Mouse (Mus musculus) embryonic facial prominence, embryonic 11.5 days (tissue): ENCODE results near the gene Edem3. TPM values are rescaled to one million over a fixed set of nuclear protein-coding genes. Genes with fewer than 3 reads are reported as not detected.

Experiments
- ATAC-seq: fragments of 200-750 bp; cut with Nextera tagmentation; replicated peaks from 2 replicates; pipeline ENCODE4 v1.8.0; 2017; ENCODE audit warnings: low read depth; ENCODE audit not compliant: insufficient number of reproducible peaks, low FRiP score, low TSS enrichment
- DNase-seq: peaks from one replicate; pipeline ENCODE4 v3.0.0-alpha.2; 2015; ENCODE audit warnings: low spot score
- H3K27ac ChIP-seq: fragments of 300-500 bp; sonication (generic); replicated peaks from 2 replicates; pipeline ENCODE4 v1.5.1; 2014; ENCODE audit warnings: mild to moderate bottlenecking, low read depth, low read length, control low read depth
- H3K27me3 ChIP-seq: fragments of 300-500 bp; sonication (generic); 2 replicates; pipeline ENCODE4 v1.6.1; 2014; ENCODE audit warnings: mild to moderate bottlenecking, low read length, moderate library complexity, mixed read lengths; ENCODE audit not compliant: control insufficient read depth, insufficient read depth
- H3K36me3 ChIP-seq: fragments of 300-500 bp; sonication (generic); replicated peaks from 2 replicates; pipeline ENCODE4 v1.6.1; 2014; ENCODE audit warnings: low read depth, mild to moderate bottlenecking, low read length, moderate library complexity, mixed read lengths; ENCODE audit not compliant: control insufficient read depth, insufficient read depth
- H3K4me1 ChIP-seq: fragments of 300-500 bp; sonication (generic); 2 replicates; pipeline ENCODE4 v1.6.1; 2014; ENCODE audit warnings: low read length, mixed read lengths; ENCODE audit not compliant: control insufficient read depth, insufficient read depth
- H3K4me2 ChIP-seq: fragments of 300-500 bp; sonication (generic); 2 replicates; pipeline ENCODE4 v1.6.1; 2014; ENCODE audit warnings: low read depth, mild to moderate bottlenecking, control low read depth, low read length, moderate library complexity
- H3K4me3 ChIP-seq: fragments of 300-500 bp; sonication (generic); 2 replicates; pipeline ENCODE4 v1.5.1; 2014; ENCODE audit warnings: low read depth, low read length, control low read depth
- H3K9ac ChIP-seq: fragments of 300-500 bp; sonication (generic); replicated peaks from 2 replicates; pipeline ENCODE4 v1.6.1; 2014; ENCODE audit warnings: mild to moderate bottlenecking, control low read depth, low read length
- H3K9me3 ChIP-seq: fragments of 300-500 bp; sonication (generic); replicated peaks from 2 replicates; pipeline ENCODE4 v1.6.1; 2016; ENCODE audit warnings: mild to moderate bottlenecking, low read length, inconsistent platforms, mixed read lengths; ENCODE audit not compliant: control insufficient read depth
- WGBS: fragments of 180-500 bp; shearing (Covaris S2); extraction: QIAGEN DNeasy Blood & Tissue Kit; methylation state at CpG from one replicate; pipeline ENCODE4 v1.1.7; 2014; 5-methylcytosine and 5-hydroxymethylcytosine counted together
- polyA plus RNA-seq: library from polyadenylated mRNA; unstranded; fragments of >200 nt; fragmentation: Nextera tagmentation; extraction: Ambion mirVana; gene quantifications from 2 replicates; pipeline ENCODE4 v1.2.1, GENCODE M21; 2014

Gene Edem3
- polyA plus RNA-seq, 1 experiment from 2014 or later: 25.9 TPM

DNA sequence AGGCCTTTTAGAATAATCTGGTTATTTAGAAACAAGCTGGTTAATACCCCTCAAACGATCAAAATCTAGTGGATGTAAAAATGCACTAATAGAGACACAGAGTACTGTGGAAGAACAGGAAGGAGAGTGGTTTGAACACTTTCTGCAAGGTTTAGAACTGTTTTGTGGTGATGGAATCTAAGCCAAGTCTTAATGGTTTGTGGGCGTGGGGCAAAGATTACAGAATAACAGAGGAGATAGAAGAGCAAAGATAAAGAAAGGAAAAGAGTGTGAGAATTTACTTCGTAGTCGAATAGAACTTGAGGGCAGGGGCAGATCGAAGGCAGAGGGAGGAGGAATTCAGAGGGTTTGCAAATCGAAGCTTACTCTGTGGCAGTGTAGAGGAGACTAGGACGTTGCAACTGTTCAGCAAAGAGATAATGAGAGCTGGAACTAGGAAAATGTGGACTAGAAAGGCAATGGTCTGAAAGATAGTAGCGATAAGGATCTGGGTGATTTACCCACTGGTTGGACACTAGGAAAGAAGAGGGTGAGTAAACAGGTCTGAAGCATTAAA, 1.7 kb upstream of the Edem3 start:
- ATAC-seq (no peak), DNase-seq (no peak)
- Histone ChIP-seq H3K4me1 (no peaks in the 10 kb centered on the region), H3K9ac (no peak overlapping the region), H3K4me3 (no peak overlapping the region), H3K36me3 (no peaks in the 10 kb centered on the region), H3K9me3 (no peaks in the 10 kb centered on the region), H3K27ac (no peak overlapping the region), H3K4me2 (no peak overlapping the region), H3K27me3 (no peaks in the 10 kb centered on the region)
- WGBS: 83% methylated on average over 8 of the region's 8 CpGs

DNA sequence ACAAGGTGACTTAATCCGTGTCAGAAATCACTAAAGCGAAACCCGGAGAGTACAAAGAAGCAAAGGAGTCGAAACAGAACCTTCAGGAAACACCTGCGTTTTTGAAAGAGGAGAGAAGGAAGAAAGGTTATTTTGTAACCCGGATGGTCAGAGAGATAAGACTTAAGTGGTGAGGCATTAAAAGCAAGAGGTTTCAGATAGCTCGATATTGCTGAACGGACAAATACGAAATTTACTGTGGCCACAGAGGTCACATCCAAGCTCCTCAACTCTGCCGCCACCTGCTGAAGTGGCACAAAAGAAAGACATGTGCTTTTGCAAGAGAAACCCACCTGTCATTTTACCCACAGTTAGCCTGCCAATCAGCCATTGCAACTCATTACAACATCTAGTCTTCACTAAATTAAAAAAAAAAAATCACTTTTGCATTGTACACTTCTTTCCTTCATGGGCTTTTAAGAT, 1.1 kb upstream of the Edem3 start:
- DNase-seq (no peak), ATAC-seq (no peak)
- WGBS: 71% methylated on average over 10 of the region's 10 CpGs
- Histone ChIP-seq H3K27ac (no peak overlapping the region), H3K36me3 (no peaks in the 10 kb centered on the region), H3K4me3 (no peak overlapping the region), H3K4me1 (no peaks in the 10 kb centered on the region), H3K27me3 (no peaks in the 10 kb centered on the region), H3K9me3 (no peaks in the 10 kb centered on the region), H3K9ac (no peak overlapping the region), H3K4me2 (no peak overlapping the region; the same call in 1 of the 2 replicates)

DNA sequence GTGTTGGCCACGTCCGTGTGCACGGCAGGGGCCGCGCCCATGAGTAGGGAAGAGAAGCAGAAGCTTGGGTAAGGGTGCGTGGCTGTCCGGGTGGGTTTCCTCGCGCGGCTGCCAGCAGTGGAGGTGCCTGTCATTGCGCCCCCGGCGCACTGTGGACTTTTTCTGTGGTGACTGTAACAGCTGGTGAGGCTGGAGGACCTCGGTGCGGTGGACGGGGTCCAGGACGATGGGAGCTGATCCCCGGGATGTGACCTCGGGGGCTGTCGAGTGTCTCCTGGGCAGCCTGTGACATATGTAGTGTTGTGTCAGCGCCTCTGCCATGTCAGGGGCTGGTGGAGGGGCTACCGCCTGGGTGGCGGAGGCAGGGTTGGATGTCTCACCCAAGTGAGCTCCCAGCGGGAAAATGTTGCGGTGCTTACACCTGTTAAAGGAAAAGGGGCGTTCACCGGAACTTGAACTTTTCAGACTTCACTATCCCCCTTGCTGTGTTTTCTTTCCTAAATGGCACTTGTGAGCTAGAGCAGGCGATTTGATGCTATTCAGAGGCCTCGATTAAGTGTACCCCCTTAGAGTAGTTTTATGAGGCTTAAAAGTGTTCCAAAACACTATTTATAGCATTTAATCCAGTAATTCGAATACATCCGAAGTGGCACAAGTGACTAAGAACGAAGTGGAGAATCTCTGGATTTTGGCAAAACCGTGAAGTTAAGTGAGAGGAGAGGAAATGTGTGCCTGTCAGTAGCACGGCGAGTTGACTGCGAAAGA, 671 bp downstream of the Edem3 start:
- Histone ChIP-seq H3K4me3 (peak overlapping the region; percentile 92), H3K9ac (peak overlapping the region; percentile 74), H3K4me2 (peak overlapping the region; percentile 93), H3K27me3 (no peaks in the 10 kb centered on the region), H3K4me1 (no peaks in the 10 kb centered on the region), H3K9me3 (no peaks in the 10 kb centered on the region), H3K36me3 (no peaks in the 10 kb centered on the region), H3K27ac (no peak overlapping the region)
- 7% methylated on average over 36 of the region's 36 CpGs for WGBS
- DNase-seq: no peak
- ATAC-seq: peak; percentile 14

DNA sequence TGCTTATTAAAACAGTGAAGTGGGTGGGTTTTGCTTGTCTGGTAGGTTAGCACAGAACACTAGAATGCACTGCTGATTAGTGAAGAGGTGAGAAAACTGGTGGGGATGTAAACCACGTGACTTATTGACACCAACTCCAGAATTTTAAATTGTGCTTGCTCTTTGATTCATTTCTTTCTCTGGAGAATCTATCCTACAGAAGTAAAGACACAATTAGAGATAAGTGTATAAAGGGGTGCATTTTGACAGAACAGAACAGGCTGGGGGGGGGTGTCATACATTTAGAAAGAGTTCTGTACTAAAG, 1.2 kb downstream of the Edem3 start:
- Histone ChIP-seq H3K9ac (no peak overlapping the region; the same call in 1 of the 2 replicates), H3K36me3 (no peaks in the 10 kb centered on the region; the same call in 1 of the 2 replicates), H3K9me3 (no peaks in the 10 kb centered on the region), H3K27ac (no peak overlapping the region), H3K27me3 (no peaks in the 10 kb centered on the region), H3K4me3 (peak overlapping the region; percentile 92), H3K4me1 (no peaks in the 10 kb centered on the region), H3K4me2 (peak overlapping the region; percentile 93)
- DNase-seq (no peak), ATAC-seq (no peak)
- 44% methylated on average over 1 of the region's 1 CpGs for WGBS

DNA sequence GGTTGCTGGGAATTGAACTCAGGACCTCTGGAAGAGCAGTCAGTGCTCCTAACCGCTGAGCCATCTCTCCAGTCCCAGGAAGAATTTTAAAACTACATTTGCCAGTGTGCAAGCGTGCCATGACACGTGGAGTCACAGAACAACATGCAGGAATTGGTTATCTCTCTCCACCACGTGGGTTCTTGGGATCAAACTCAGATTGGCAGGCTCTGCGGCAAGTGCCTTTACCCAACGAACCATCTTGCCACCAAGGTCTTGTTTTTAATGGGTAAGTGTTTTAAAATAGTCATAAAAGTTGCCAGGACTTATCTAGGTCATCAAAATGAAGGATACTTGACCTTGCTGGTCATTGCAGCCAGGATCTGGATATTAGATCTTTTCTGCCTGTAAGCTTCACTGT, 3.1 kb downstream of the Edem3 start:
- no peak overlapping the region for H3K4me2 ChIP-seq
- WGBS: 91% methylated on average over 6 of the region's 6 CpGs

DNA sequence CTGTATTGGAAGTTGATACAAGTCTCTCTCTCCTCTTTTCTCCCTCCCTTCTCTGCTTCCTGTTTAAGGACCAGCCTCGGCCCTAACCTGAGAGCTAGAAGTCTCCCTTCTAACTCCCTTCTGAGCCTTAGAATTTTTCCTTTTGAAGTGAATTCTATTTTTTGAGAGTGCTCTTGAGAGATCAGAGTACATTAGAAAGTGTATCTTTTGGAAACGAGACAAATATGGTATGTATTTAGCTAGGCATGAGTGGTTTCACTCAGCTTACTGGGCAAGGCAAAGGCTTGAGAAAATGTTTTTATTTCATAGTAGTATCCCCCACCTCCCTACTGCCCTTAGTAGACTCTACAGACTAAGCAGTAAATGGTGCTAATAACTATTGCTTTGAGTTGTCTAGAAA, 3.8 kb downstream of the Edem3 start:
- WGBS: 51% methylated on average over 2 of the region's 2 CpGs
- Histone ChIP-seq H3K9me3 (no peaks in the 10 kb centered on the region), H3K4me3 (no peak overlapping the region), H3K27ac (no peak overlapping the region), H3K27me3 (no peaks in the 10 kb centered on the region), H3K9ac (no peak overlapping the region), H3K4me2 (no peak overlapping the region), H3K36me3 (no peaks in the 10 kb centered on the region; the same call in 1 of the 2 replicates), H3K4me1 (no peaks in the 10 kb centered on the region)
- ATAC-seq: no peak
- DNase-seq: no peak

More for the DNA sequence above, 3.1 kb downstream of the Edem3 start:
- Histone ChIP-seq H3K9ac (no peak overlapping the region), H3K4me3 (no peak overlapping the region), H3K4me1 (no peaks in the 10 kb centered on the region), H3K9me3 (no peaks in the 10 kb centered on the region), H3K27ac (no peak overlapping the region), H3K36me3 (no peaks in the 10 kb centered on the region; the same call in 1 of the 2 replicates), H3K27me3 (no peaks in the 10 kb centered on the region)
- no peak for DNase-seq
- no peak for ATAC-seq

DNA sequence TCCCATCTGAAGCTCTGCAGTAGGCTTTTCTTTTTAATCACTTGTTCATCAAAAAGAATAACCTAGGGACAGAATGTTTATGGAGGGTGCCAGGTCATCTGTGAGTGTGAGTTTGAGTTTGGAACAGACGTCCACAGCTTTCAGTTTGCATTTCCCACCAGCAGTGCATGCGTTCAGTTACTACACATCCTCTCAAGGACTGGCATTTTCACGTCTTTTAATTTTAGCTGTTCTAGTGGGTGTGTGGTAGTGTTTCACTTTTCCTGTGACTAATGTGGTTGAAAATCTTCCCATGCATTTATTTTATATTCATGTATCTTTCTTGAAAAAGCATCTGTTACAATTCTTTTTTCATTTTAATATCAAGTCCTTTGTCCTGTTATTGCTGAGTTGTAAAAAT, 9.1 kb downstream of the Edem3 start:
- H3K4me3 ChIP-seq: no peak overlapping the region
- no peaks in the 10 kb centered on the region for H3K9me3 ChIP-seq
- H3K36me3 ChIP-seq: no peaks in the 10 kb centered on the region; the same call in 1 of the 2 replicates
- H3K4me2 ChIP-seq: no peak overlapping the region
- H3K4me1 ChIP-seq: no peaks in the 10 kb centered on the region
- ATAC-seq: no peak
- H3K9ac ChIP-seq: no peak overlapping the region
- no peaks in the 10 kb centered on the region for H3K27me3 ChIP-seq
- H3K27ac ChIP-seq: no peak overlapping the region
- WGBS: 38% methylated on average over 3 of the region's 3 CpGs
- DNase-seq: no peak

DNA sequence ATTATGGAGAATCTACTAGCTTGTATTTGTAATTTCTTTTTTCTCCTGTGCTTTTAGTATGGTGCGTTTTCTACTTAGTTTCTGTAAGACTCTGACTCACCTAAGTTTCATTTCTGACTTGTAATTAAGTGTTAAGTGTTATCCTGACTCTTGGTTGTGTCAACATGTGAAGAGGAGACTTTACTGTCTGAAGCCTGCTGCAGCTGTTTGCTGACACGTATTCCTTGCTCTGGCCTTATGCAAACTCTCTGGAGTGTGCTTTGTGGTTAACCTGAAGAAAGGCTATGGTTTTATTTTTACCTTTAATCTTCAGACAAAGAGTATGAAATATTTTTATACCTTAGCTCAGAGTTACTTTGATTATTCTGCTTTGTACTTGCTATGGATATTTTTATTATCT, 11.0 kb downstream of the Edem3 start:
- Histone ChIP-seq H3K4me2 (no peak overlapping the region), H3K36me3 (no peaks in the 10 kb centered on the region; the same call in 1 of the 2 replicates), H3K9me3 (no peaks in the 10 kb centered on the region), H3K4me3 (no peak overlapping the region), H3K27ac (no peak overlapping the region), H3K27me3 (no peaks in the 10 kb centered on the region), H3K9ac (no peak overlapping the region), H3K4me1 (no peaks in the 10 kb centered on the region)
- 84% methylated on average over 2 of the region's 2 CpGs for WGBS
- no peak for ATAC-seq
- DNase-seq: no peak
